Mouse (Mus musculus) CD4-positive, CD25-positive, alpha-beta regulatory T cell, adult 4 months (primary cell): Measurements from ENCODE around the gene Opcml. TPM values are rescaled to one million over a fixed set of nuclear protein-coding genes. Genes with fewer than 3 reads are reported as not detected.

Experiments
- ATAC-seq: one replicate; pipeline ENCODE4 v1.8.0; 2017
- polyA plus RNA-seq, 2 experiments: library from polyadenylated mRNA; unstranded; fragments of 100-300 nt; shearing (Covaris generic); gene quantifications; one replicate each; pipeline ENCODE4 v1.2.1; 2017

The Opcml gene
- polyA plus RNA-seq, 2 experiments from 2014 or later = not detected

DNA sequence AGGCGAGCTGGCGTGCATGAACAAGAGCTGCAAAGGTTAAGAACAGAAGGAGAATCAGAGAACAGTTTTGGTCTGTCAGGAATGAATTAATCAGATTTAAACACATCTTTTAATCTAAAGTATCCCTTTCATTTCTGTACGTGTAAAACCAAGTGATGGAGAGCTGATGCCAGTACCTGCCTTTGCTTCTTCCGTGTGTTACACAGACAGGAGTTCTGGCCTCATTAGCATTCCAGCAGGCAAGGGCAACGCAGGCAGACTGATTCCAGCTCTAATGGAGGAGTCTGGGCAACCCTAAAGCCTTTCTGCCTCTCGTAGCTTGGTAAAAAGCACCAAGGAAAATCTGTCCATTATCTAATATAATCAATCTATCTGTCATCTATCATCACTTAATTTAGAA lies 771.2 kb downstream of the Opcml start:
- ATAC-seq = no peak

DNA sequence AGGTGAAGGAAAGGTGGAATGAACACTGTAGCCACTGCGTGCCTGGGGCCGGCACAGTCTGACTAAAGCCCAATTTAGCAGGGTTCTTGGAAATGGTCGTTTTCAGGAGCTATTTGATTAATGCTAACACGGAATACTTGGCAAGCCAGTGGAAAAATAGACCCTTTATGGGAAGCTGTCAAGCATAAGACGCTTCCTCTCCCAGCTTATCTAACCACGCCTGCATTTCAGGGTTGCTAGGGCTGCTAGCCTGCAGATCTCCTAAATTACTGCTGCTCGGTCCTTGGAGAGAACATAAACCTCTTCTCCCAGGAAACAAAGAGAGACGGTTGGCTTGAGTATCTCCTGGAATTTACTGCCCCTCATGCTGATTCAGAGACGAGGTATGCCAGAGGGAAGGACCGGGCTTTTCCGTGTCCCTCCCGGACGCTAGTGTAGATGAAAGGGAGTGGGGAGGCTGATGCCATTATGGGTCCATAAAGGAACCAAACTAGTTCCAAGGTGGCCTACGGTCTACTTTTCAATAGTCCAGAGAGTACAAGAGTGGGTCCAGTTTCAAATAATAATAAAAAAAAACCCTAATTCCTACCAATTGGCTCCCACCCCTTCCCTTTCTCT lies 772.6 kb downstream of the Opcml start:
- no peak for ATAC-seq

DNA sequence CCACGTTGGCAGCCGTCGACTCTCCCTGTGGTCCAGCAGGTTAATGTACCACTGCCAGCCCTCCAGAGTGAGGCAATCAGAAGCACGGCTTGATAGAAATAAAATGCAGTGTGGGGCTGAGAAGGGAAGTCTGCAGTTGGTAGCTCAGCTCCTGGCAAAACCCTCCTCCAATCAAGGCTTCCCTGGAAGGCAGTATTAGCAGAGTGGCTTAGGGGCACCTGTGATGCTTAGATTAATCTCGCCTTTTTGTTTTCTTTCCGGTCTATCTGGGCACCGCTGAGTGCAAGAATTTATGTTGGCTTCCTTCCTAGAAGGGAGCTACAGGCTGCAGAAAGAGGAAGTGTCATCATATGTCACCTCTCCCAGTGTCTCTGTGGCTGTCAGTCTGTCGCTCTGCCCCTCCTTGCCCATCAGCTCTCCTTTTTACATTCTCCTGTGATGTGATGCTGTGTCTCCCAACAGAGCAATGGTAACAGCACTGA lies 778.5 kb downstream of the Opcml start:
- ATAC-seq = no peak

DNA sequence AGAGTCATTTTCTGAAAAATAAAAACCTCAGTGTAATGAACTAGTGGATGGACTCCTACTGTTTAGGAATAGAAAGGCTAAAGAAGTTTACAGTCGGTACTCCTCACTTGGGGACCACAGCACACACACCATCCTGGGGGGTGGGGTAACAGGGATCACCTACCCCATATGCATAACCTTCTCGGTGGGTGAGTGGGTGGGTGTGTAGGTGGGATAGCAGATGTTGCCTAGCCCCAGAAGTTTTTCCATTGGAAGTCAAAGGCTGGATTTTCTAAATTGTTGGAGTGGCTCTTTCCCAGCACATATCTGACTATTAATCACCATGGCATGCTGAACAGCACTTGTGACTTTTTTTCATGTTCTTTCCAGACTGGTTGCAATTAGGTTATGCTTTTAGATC lies 779.2 kb downstream of the Opcml start:
- ATAC-seq = no peak

DNA sequence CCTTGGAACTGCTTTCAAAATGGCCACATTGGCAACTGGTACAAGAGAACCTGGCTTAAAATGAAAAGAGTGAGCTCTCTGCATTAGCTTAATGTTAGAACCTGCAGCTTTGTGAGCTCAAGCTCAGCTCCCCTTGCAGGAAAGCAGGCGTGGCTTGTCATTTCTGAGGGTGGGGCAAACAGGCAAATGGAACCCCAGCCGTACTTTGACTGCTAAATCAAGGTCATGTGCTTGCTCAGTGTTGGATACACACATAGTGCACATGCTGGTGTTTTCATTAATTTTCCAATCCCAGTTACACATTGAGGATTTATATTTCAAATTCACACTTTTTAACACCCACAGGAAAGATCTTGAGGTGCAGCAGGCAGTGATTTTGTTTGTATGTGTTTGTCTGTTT lies 781.1 kb downstream of the Opcml start:
- no peak for ATAC-seq

DNA sequence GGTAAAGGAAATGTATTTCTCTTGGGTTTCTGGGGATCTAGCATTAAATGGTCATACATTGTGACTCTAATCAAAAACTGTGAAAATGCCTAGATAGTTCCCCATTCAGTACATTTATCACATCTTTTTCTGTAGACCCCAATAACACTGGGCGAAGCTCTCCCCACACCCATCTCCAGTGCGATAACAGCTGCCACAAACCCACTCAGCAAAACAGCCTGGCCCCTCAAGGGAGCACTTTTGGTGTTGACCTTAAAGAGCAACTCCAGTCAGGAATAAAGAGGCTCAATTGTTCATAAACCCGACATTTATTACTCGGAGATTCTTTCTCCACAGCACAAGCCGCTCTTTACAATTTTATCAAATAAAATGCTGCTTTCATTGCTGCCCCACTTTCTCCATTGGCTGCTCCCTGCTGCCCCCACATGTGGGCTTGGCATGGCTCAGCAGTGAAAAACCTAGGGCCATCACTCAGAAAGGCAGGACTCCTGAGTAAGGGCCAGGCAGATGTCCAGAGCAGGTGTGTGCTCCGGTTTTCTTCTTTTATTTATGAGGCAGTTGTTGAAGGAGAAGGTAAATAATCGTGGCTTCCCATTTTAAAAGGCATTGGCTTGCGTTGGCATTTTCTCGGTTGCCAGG lies 781.7 kb downstream of the Opcml start:
- no peak for ATAC-seq

DNA sequence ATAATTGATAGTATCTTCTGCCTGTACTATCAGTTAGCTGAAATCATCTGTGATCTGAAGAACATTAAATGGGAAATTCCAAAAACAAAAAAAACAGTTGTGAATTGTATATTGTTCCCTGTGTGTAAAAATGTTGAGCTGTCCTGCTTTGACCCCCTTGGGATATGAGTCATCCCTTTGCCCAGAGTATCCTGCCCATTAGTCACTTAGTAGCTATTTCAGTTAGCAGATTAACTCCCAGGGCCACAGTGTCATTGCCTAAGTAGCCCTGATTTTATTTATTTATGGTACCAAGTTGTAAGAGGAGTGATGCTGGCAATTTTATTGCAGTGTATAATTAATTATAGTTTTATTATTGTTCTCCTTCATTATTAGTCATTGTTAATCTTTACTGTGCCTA lies 788.2 kb downstream of the Opcml start:
- no peak for ATAC-seq

DNA sequence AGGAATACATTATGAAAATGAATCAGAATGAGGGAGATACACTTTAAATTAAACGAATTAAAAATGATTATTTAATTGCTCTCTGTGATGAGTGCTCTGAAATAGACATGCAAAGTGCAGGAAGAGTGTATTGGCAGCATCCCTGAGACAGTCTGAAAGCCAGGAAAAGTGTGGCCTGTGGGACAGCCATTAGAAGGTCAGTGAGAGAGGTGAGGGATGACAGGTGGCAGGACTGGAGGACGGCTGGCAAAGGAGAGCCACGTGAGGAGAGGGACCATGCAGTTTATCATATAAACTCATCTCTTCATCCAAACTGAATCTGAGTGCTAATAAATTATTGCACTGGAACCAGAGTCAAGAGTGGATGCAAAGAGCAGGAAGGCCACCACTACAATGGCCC lies 796.7 kb downstream of the Opcml start:
- no peak for ATAC-seq

DNA sequence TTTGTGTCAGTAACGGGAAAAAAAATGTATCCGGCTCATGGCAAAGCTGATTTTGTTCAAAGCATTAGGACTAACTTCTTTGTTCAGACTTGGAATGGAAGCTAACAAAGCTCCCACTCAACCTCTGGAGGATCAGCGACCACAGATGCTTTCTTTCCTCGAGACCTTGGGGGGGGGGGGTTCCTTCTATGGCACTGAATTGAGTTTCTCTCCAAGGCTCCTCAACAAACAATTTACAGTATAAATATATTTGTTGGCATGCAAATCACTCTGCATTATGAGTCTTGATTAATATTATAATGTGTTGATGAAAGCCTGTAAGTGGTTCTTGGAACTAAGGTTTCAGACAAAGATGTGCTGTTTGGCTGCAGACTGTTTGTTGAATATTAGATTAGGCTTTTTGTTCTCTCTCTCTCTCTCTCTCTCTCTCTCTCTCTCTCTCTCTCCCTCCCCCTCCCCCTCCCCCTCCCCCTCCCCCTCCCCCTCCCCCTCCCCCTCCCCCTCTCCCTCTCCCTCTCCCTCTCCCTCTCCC lies 797.3 kb downstream of the Opcml start:
- ATAC-seq = no peak

DNA sequence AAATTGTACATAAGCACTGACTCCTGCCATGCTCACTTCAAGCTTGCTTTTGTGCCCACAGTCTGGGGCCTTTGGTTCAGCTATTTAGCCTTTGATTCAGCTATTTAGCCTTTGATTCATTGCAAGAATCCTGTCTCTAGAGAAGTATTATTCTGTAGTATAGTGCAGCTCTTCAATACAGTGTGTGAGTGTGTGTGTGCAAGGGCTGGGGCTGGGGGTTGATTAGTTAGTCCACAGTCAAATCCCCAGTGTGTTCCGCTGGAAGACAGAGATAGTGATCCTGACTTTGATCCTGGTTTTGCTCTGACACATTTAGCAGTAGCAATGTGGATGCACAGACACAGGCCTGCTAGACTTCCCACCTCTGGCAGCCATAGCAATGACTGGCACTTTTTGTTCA lies 797.9 kb downstream of the Opcml start:
- no peak for ATAC-seq

DNA sequence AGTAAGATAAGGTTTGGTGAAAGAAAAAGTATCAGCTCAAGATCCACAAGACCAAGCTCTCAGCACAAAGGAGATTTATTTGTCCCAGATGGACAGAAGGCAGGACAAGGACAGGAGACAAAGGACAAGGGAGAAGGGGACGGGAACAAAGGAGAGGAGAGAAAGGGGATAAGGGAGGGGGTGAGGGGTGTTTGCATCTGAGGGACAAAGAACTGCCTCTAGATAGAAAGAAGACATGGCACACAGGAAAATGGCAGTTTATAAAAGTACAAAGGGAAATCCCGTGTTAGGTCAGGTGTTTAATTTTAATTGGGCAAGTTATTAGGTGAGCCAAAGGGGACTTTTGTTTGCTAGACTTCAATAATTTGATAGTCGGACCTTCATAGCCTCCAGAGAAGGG lies 801.6 kb downstream of the Opcml start:
- no peak for ATAC-seq

DNA sequence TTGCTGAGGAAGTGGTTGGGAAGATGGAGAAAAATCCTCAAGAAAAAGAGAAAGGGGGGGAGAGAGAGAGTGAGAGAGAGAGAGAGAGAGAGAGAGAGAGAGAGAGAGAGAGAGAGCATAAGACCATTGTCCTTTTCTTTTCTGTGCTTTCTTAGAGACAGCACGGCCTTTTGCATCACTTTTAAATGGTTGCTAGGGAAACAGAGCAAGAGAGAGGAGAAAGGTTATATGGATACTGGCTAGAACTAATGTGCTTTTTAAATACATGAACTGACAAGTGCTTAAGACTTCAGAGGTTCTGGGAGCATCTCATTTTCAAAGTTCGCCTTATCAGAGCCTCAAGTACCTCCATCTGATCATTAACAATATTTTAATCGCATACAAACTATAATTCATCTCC lies 804.5 kb downstream of the Opcml start:
- no peak for ATAC-seq

DNA sequence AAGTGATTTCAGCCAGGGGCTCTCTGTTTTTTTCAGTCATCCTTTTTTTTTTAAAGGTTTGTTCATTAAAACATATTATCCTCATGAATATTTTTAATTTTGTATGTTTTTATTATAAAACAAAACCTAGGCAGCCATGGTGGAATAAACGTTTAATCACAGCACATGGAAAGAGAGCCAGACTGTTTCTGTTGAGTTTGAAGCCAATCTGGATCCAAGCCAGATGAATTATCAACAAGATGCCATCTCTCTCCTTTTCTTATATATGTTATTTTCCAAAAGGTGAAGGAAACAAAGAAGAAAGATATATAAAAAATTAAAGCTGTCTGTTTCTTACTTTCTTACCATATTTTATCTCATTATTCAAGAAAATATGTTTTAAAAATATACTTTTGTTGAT lies 815.0 kb downstream of the Opcml start:
- ATAC-seq = no peak

DNA sequence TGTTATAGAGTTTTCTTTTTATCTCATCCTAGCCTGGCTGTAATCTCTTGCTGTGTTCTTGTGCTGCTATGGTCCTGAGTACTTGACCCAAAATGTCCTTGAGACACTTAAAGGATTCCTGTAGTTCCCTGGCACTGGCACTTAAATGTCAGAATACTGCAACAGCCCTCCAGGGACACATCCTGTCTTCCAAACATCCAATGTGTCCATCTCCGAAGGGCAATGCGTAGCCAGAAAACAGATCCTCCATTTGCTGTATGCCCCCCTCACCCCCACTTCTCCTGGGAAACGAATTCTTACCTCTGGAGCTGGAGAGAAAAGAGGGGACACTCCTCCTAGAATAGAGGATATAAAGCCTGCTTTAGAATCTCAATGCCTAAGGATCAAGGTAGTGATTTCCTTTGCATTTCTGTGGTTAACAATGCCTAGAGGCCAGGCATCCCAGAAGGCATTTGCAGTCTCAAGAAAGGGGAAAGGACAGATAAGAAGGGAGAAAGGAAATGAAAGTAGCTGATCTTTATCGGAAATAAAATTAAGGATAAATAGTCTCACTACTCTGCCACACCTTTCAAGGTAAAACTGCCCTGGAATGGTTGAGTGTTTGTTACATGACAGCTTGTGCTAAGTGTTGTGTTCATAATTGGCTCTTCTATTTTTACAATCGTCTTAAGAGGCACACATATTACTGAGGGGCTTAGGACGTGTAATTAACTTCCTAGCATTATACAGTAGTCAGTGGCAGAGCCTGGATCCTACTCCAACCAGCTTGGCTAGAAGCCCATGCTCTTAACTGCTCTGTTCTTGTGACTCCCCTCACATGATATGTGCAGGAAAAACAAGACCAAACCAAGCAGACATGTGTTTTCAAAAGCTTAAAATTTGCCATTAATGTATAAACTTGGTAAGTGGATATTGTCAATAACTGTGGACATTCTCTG lies 823.4 kb downstream of the Opcml start:
- ATAC-seq = no peak

DNA sequence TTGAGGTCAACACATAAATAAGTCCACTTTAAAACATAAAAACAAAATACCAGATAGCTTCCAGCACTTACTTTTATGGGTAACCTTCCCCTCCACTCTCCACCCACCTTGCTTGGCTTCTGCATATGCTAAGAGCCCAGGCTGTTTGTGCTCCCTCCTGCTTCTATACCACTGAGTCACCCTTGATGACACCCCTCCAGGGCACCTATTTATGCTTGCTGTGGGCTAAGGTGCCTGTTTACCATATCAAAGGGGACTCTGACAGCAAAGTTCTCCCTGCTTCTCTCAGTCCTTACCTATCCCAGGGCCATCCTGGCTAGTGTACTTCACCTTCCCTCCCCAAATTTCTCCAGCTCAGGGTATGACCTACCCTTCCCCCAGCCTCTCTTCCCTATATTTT lies 824.9 kb downstream of the Opcml start:
- ATAC-seq = no peak

DNA sequence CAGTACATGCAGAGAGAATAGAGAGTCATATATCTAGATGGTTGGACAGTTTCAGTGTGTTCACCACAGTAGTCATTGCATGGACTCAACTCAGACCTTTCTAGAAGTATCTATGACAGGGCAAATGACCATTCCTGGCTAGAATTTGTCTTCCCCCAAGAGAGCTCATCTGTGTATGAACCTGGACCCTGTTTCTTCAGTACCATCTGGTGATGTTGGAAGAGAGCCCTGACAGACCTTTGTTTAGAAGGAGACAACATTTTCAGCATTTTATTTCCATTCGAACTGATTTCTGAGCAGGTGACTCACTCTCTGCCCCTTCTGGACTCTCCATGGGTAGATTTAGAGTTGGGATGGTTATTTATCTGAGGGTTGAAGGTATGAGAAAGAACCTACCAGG lies 827.1 kb downstream of the Opcml start:
- no peak for ATAC-seq

DNA sequence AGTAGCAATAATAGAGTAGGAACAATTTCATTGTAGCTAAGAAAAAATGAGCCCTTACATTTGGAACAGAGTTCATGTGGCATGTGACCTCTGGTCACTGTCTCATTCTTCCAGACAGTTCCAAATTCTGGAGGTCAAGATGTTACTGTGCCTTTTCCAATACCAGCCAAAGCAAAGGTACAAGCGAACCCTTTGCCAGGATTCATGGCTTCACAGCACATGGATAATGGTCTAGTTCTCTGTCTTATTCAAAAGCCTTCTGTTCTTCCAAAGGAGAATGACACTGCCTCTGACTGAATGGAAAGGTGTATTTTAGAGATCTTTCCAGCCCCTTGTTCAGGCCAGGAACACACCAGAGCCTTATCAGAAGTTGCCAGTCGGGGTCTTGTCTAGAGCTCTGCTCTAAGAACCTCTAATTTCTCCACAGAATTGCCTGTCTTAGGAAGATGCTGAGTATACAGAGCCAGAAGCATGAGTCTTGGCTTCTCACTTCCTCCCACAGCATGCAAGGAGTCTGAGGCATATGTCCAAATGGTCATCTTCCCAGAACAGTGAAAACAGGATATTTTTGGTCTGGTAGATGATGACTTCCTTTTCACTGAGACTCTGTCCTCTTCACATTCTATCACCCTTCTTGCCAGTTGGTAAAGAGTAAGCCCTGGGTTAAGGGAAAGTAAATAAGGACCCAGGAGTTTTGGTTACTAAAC lies 827.8 kb downstream of the Opcml start:
- no peak for ATAC-seq

DNA sequence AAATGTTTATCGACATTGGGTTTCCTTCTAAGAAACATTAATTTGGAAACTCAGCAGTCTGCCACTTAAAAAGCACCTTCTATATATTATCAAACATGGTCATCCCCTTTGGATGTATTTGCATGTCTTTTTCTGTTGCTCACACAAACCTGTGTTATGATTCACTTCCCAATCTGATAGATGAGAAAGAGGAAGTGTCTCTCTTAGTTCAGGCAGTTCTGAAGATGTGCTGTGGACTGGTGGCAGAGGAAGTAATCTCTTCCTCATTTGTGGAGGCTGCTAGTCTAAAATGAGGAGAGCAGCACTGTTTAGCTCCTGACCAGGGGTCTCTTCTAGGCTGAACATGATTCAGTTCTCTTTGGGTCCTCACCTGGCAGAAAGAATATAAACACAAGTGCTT lies 831.4 kb downstream of the Opcml start:
- ATAC-seq = no peak

DNA sequence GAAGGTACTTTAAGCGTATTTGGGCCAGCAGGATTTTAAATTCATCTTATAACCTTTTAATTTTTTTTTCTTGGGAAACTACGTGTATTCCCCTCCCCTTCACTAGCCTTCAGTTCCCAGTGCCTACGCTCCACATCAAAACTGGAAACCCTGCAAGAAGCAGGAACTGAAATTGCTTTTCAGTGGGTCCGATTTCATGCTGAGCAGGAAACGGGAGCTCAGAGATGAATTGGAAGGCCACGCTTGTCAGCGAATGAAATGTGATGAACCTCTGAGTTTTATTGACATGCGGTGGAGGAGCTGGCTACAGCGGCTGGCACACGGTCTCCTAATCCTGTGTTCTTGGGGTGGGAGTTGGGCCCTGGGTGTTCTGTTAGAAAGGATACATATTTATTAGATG lies 834.3 kb downstream of the Opcml start:
- no peak for ATAC-seq

DNA sequence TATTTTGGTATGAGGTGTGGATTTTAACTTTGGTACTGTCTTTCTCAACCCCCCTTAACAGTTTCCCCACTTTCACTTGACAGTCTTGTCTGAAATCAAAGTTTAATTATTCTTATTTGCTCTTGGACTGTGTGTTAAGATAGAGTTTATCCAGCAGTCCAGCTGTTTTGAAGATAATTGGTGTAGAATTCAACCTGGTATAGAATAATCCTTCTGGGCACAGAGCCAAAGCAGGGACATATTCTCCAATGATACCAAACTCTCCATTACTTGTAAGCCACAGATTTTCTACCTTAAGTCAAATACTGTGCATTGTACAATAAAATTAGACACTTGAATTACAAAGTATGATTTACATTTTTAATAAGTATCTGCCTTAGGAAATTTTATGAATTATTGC lies 852.2 kb downstream of the Opcml start:
- ATAC-seq = no peak

DNA sequence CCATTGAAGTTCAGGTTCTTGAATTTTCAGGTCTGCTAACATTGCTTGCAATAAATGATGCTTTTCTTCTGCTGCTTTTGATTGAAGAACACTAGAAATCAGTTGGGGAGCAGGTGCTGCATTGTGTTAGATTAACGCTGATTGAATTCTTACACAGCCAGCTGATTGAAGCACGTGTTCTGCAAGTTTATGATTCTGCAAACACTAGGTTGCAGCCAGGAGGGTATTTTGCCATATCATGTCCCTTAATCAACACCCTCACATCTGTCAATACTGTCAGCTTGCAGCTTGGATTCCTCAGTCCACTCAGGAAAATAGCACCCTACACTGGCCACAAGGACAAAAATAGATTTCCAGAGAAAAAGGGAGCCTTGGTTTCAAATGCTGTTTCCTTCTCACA lies 853.5 kb downstream of the Opcml start:
- no peak for ATAC-seq

DNA sequence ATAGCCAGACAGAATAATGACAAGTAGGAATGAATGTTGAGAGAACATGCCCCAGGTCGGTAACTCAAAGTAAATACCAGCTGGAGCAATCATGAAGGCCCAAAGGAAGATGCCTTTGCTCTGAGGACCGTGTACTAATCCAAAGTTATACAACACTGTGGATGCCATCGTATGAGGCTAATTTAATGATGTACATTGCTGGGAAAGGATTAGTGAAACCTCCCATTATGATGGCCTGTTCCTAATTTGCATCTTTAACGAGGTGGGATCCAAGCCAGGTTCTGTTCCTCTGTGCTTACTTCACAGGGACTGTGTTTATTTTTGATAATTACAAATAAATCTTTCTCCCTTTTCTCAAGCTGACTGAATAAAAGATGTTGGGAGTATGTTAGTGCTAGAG lies 859.5 kb downstream of the Opcml start:
- no peak for ATAC-seq

DNA sequence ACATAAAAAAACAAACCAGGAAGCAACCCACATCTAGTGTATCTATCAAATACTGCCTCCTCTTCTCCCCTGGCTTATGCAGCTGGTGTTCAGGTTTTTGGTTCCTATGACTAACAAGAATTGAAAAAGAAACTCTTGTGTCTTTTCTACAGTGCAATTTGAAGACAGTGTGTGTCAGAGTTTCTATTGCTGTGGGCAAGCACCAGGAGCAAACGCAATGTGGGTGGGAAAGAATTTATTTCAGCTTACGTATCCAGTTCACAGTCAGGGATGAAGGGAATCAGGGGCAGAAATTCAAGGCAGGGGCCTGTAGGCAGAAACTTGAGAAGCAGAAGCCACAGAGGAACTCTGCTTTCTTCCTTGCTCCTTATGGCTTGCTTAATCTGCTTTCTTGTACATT lies 869.4 kb downstream of the Opcml start:
- no peak for ATAC-seq
